Mouse (Mus musculus) CD8-positive naive resting alpha-beta T cell, adult 2 months (primary cell): ENCODE results near the gene Mrpl43.

ENCODE experiments used
- DNase-seq, 2 experiments: peaks; one replicate each; pipeline ENCODE4 v3.0.0; 2022; ENCODE audit warnings: low read depth in 2 of 2, low spot score in 2 of 2

The Mrpl43 gene

DNA sequence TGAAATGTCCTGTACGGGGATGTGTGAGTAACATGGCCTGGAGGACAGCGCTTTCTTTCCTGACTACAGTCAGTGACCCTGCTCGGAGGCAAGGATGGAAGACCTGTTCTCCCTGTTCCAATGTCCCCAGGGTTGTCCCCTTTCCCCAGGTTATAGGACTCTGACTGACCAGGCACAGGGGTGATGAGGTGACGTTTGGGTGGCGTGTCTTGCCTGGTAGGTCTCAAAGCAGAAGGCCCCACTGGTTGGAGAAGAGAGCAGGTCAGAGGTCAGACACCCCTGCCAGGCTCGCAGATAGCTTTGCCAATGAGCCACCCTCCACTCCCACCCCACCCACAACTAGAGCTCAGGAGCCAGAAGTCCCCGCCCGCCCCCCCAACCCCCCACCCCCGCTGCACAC is 23.3 kb upstream of the Mrpl43 start:
- DNase-seq, result no peak

- DNase-seq, result no peak
Observed at GRCm38 (mm10) chr19:45028746-45029145, 22.5 kb upstream of the Mrpl43 start.

DNA sequence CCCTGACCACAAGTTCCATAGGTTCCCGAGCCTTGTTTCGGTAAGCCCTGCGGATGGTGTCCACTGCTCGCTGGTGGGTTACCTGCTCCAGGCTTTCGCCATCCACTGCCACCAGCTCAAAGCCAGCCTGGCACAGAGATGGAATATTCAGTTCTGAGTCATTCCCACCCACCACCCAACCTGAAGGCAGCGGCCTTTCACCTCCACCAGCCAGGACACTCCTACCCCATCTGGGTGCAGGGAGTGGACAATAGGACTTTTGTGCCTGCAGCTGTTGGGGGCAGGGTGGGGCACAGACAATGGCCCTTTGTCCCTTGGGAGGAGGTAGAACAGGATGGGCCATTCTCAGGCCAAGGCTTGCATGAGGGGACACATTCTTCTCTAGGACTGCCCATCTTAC is 21.6 kb upstream of the Mrpl43 start:
- no peak for DNase-seq

- DNase-seq, result no peak
Observed at GRCm38 (mm10) chr19:45026958-45027670, 20.9 kb upstream of the Mrpl43 start.

- no peak for DNase-seq
Observed at GRCm38 (mm10) chr19:45025937-45026568, 19.8 kb upstream of the Mrpl43 start.

- no peak for DNase-seq
Observed at GRCm38 (mm10) chr19:45024775-45025174, 18.5 kb upstream of the Mrpl43 start.

GRCm38 (mm10) chr19:45023993-45024392 is 17.8 kb upstream of the Mrpl43 start:
- no peak for DNase-seq

- DNase-seq, result no peak
Observed at GRCm38 (mm10) chr19:45021362-45021761, 15.1 kb upstream of the Mrpl43 start.

DNA sequence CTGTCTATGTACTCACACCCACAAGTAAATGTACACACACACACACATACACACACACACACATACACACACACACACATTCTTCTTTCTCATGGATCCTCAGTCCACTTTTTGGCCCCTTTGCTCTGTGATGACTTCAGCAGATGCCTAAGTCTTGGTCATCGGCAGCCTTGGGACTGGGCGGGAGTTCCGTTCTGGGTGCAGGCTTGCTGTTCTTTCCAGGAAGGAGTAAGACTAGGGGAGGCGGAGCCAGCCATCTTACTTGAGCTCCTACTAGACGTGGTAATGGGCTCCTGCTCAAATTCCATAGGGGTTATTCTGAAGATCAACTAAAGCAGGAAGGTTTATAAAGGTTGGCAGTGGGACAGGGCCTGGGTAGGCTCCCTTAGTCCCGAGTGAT is 14.1 kb upstream of the Mrpl43 start:
- DNase-seq, result no peak

- DNase-seq, result no peak
Observed at GRCm38 (mm10) chr19:45018351-45018831, 12.1 kb upstream of the Mrpl43 start.

GRCm38 (mm10) chr19:45017909-45018308 is 11.7 kb upstream of the Mrpl43 start:
- DNase-seq, result peak; percentile 9 to 15

DNA sequence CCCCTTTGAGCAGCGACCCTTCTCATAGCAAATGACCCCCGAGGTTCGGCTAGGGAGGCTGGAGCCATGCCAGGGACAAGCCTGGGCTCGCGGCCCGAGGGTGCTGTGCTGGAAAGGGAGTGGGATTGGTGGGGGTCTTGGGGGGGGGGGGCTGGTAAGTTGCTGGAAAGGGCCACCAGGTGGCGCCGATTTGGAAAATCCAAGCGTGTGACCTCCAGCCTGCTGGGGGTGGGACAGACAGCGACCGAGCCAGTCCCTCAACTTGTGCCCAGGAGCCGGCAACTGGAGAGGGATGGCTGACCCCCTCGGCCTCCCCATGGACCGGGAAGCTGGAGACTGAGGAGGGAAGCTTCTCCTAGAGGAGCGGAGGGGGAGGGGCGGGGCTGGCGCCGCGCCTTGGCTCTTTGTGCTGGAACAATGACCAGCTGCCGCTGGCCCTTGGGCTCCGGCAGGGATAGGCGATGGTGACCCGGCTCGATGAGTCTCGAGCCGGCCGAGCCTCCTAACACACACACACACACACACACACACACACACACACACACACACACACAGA is 11.1 kb upstream of the Mrpl43 start:
- no peak for DNase-seq

DNA sequence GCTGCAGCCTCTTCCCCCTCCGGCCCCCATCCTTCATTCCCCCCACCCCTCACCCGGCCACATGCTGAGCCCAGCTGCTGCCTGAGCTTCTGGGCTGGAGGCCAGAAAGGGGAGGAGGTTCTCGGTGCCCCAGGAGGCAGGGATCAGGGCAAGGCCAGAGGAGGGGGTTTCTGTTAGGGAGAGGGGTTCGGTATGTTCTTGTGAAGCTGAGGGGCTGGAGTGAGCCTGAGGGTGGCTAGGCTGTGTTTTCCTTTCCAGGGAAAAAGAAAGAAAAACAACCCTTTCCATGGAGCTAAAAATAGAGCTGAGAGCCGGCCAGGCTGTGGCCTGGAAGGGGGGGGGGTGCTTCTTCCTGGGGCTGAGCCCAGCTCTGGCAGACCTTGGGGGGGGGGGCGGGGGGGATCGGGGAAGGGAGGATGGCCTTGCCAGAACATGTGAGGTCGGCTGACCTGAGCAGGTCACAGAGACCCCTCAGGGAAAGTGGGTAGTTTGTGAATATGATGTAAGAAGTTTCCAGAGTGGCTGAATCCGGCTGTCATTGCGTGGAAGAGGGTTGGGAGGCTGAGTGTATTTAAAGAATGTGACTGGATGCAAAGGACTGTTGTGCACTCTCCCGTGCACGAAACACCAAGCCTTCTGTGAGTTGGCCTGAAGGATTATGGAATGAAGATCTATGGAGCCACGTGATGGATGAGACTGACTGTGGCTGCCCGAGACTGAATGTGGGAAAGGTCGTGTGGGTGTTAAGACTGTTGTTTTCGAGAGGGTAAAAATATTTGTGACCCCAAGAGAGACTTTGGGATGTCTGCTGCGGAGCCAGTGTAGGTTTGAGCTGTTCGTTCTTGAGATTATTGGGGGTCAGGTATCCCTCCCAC is 10.3 kb upstream of the Mrpl43 start:
- no peak for DNase-seq

DNA sequence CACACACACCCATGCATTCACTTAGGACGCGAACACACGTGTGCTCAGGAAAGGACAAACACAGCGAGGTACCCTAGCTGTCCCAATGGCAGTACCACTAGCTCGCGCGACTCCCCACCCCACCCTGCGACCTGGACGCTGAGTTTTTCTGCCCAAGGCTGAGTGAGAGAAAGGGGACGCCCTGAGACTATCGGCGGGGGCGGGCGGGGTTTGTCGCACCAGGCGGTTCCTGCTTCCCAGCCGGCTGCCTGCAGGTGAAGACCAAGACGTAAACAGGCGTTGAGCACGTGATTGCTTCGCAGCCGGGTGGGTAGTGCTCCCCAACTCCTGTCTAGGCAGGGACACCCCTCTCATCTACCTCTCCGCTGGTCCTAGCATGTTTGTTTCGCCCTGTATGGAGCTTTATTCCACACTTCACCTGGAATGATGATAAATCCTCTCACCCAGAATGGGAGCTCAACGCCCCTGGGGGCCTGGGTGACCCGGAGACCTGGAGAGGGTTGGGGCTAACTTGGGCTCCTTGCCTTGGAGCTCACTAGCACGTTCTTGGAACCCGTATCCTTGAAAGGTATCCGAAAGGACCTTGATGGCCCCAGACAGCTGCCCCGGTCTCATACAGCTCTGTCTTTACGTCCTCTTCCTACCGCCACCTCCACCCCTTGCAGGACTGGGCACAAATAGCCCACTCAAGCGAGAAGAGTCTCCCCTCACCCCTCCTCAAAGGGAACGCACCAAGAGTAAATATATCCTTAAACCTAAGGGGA is 9.5 kb upstream of the Mrpl43 start:
- peak; percentile 46 to 64 for DNase-seq

DNA sequence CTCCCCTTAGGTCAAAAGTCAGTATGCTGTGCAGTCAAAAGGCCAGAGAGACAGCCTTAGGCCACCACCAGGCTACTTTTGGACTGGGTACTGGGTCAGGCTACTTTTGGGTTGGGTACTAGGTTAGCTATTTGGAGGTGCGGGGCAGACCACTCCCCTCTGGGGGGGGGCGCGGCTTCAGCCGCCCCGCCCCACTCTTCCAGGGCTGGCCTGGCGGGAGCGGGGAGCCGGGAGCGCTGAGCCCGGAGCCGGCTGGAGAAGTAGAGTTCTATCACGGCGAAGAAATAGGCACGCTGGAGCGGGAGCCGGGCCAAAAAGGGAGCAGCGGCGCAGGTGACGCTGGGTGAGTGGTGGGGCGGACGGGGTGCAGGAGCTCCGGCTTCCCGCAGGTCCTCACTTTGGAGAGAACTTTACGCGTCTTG is 8.8 kb upstream of the Mrpl43 start:
- DNase-seq, result no peak

DNA sequence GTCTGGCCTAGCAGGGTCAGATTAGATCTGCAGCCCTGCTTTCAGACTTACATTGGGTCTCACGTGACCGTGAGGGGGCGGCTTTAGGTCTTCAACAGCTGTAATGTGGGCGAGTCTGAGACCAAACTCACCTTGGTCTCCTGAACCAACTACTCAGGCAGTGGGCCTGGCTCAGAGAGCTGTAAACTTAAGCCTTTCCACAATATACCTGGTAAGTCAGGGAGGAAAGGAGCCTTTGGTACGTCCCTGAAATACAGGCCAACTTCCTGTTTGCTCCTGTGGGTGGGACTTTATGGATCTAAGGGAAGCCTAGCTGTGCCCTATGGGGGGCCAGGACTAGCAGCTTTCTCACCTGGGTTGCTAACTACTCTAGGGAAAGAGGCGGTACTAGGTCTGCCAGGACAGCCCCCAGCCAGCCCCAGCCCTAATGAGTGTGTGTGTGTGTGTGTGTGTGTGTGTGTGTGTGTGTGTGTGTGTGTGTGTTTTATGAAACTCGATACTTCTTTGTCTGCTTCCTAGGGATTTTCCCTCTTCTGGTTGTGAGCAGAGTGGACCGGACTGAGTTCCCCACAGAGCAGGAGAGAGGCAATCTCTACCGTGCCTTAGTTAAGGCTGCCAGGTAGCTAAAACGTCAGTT is 8.2 kb upstream of the Mrpl43 start, which contains the start of gene Lzts2:
TSS of gene Lzts2 (plus strand) at position 80 of the 637 bp plus-strand sequence.
- DNase-seq, result no peak

DNA sequence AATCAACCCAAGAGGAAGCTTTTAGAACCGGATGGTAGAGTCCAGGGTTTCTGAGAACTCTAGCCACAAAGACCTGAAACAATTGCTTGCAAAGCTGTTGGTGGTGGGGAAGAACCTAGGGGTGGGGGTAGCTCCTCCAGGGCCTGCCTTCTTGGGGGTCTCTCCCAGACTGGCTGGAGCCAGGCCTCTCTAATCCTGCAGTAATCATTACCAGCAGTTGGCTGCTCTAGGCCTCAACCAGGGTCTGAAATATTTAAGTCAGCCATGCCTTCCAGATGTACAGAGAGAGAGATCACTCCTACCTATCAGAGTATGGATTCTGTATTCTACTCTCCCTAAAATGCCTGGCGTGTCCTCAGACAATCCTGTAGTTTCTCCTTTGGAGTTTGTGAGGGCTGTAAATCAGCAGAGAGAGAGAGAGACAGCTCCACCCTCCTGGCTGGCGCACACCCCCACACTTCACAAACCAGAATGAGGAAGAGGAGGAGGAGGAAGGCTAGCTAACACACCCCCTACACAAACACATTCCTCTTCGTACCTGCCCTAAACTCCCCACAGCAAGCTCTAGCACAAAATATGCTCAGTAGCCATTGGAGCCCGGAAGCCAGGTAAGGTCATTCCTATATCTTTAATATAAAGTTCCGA is 7.5 kb upstream of the Mrpl43 start:
- no peak for DNase-seq

DNA sequence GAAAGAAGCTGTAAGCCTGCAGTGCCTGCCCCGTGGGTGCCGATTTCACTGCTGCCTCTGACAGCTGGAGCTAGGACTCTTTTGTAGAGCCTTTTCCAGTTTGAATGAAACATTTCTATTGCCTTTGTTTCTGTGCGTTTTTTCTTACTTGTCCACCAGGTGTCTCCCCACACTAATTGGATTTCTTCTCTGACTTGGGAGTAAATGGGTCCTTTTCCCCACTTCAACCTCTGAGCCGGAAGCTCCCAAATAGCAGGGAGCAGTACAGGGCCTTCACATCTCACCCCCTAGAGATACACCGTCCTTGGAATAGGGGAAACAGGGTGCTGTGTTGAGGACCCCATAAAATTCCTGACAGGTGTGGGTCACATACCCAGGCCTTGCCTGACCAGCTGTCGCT is 6.4 kb upstream of the Mrpl43 start:
- no peak for DNase-seq

DNA sequence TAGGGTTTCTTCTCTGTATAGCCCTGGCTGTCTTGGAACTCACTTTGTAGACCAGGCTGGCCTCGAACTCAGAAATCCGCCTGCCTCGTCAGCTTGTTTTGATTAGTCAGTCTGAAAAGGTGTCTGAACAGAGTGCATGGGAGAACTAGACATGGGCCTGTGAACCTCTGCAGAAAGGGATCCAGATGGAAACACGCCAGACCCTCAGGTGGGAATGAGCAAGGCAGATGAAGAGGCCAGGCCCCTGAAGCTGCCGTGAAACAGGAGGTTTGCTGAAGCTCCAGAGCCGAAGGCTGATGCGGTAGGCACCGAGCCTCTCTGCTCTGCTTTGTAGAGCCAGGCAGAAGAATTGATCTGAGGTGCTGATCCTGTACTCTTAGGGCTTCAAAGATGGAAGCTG is 6.0 kb upstream of the Mrpl43 start:
- no peak for DNase-seq

- DNase-seq, result no peak
Observed at GRCm38 (mm10) chr19:45010646-45011045, 4.4 kb upstream of the Mrpl43 start.
